Mouse (Mus musculus): ENCODE measurements around the gene Slc6a6.

DNA sequence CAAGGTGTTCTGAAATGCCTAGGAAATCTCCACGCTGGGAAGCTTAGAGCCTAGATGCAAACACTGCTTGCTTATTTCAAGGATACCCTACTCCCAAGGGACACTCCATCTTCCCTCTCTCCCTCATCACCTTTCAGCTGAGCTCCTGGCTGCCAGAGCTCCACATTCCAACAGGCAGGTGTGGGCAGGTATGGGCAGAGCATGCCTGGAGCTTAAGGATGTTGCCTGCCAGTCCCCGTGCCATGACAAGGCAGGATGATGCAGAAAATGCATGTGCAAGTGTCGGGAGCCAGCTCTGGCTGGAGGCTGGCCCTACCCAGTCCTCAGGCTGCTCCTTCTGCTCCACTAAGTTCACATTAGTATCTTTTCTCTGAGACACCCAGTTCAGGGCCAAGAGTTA is 31.6 kb upstream of the Slc6a6 start:
- TF ChIP-seq EP300 (IDR thresholded peaks at IDR 0.05; ENCODE audit: low read depth) (no peak), CTCF (IDR thresholded peaks at IDR 0.05; ENCODE audit: low read depth) (no peak)
